Mouse (Mus musculus): ENCODE data around the gene Rpa1. TPM values are rescaled to one million over a fixed set of nuclear protein-coding genes. Genes with fewer than 3 reads are reported as not detected.

Rpa1 gene
- total and polyA plus RNA-seq, 3 experiments, result 230 to 357 (median 287) TPM

DNA sequence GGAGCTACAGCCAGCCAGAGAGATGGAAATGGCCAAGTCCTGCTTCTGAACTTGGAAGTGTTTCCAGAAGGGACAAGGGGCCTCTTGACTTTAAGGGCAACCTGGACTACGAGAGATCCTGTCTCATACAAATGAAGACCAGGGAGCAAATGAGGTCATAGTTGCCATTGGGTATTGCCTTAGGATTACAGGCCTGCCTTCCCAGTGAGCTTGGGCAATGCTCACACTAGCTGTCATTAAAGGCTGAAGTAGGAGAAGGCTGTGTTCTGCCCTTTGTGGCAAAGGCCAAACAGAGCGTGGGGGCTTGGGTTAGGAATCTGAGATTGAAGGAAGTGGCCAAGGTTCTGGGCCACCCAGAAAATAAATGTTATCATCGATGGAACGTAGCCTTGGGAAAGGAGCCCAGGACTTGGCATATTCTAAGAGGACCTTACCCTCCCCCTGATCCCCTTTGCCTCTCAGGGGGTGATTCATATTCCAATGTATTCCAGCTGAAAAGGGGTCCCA lies 97.1 kb downstream of the Rpa1 start:
- DNase-seq (ENCODE audit: extremely low read depth), result no peak
- H3K4me3 ChIP-seq (replicated peaks in 1 of 3; ENCODE audit: low read depth in 2 of 3, low read length in 2 of 3, poor library complexity in 1 of 3), result no peak overlapping the region
- H3K4me1 ChIP-seq (ENCODE audit: control insufficient read depth in 1 of 2, insufficient read depth in 2 of 2), result peaks cover 19 to 28% of the 10 kb centered on the region in 2 experiments
- TF ChIP-seq NRF1 (IDR thresholded peaks at IDR 0.05; ENCODE audit: low read depth, low read length), result no peak
- no peaks in the 10 kb centered on the region for H3K27me3 ChIP-seq (replicated peaks)
- no peaks in the 10 kb centered on the region for H3K79me2 ChIP-seq (replicated peaks; ENCODE audit: control insufficient read depth, extremely low read depth, insufficient read depth, poor library complexity, severe bottlenecking)
- no peaks in the 10 kb centered on the region for H3K9me3 ChIP-seq (replicated peaks; ENCODE audit: low read length)
- in situ Hi-C loops (cut with MboI; ENCODE audit: low pct_ligation_motif_present, low pct_unique_long_range_greater_than_20kb, low sequenced_read_pairs) (no loop called here), dilution Hi-C loops (cut with MboI; ENCODE audit: extremely low pct_ligation_motif_present, extremely low pct_unique_long_range_greater_than_20kb, low sequenced_read_pairs) (no loop called here)
- no peak overlapping the region for H3K9ac ChIP-seq (ENCODE audit: insufficient read depth, low read depth)
- H3K36me3 ChIP-seq (replicated peaks in 1 of 2; ENCODE audit: control insufficient read depth in 1 of 2, insufficient read depth in 1 of 2, low read length in 1 of 2), result no peaks in the 10 kb centered on the region
- no peak overlapping the region for H3K27ac ChIP-seq (ENCODE audit: insufficient read depth, low read depth)
- no peak overlapping the region for H3K4me2 ChIP-seq (ENCODE audit: insufficient read depth, low read depth, poor library complexity, severe bottlenecking)

DNA sequence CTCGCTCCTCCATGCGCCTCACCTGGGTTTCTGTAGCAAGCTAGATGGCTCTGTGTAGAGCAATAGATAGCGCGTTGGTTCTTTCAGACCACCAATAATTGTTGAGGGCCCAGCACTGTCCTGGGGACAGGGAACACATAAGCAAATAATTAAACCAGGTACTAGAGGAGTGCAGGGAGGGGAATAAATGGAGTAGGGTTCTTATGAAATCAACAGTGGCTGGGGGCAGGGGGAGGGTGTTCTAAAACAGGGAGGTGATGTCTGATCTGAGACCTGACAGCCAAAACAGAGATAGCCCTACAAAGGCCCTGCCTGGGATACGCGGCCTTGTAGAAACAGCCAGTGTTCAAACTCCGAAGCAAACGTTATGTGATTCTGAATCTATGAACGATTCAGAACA lies 98.5 kb downstream of the Rpa1 start:
- Histone ChIP-seq H3K4me1 (ENCODE audit: control insufficient read depth in 1 of 2, insufficient read depth in 2 of 2) (peaks cover 14 to 19% of the 10 kb centered on the region in 2 experiments), H3K4me3 (replicated peaks in 1 of 3; ENCODE audit: low read depth in 2 of 3, low read length in 2 of 3, poor library complexity in 1 of 3) (no peak overlapping the region), H3K36me3 (replicated peaks in 1 of 2; ENCODE audit: control insufficient read depth in 1 of 2, insufficient read depth in 1 of 2, low read length in 1 of 2) (no peaks in the 10 kb centered on the region), H3K27me3 (replicated peaks) (no peaks in the 10 kb centered on the region), H3K9me3 (replicated peaks; ENCODE audit: low read length) (no peaks in the 10 kb centered on the region), H3K4me2 (ENCODE audit: insufficient read depth, low read depth, poor library complexity, severe bottlenecking) (no peak overlapping the region), H3K9ac (ENCODE audit: insufficient read depth, low read depth) (no peak overlapping the region), H3K27ac (ENCODE audit: insufficient read depth, low read depth) (no peak overlapping the region), H3K79me2 (replicated peaks; ENCODE audit: control insufficient read depth, extremely low read depth, insufficient read depth, poor library complexity, severe bottlenecking) (no peaks in the 10 kb centered on the region)
- no peak for DNase-seq (ENCODE audit: extremely low read depth)
- TF ChIP-seq MAFK (IDR thresholded peaks at IDR 0.05; ENCODE audit: insufficient replicate concordance, low read length) (no peak), MEF2A (IDR thresholded peaks at IDR 0.05; ENCODE audit: borderline replicate concordance, low read depth, low read length) (no peak), ETS1 (conservative IDR thresholded peaks at IDR 0.05; ENCODE audit: low read depth, low read length) (no peak), JUN (IDR thresholded peaks at IDR 0.05; ENCODE audit: insufficient read depth, low read depth, low read length) (no peak), CHD1 (IDR thresholded peaks at IDR 0.05; ENCODE audit: low read depth, low read length) (no peak)
- dilution Hi-C loops (cut with MboI; ENCODE audit: extremely low pct_ligation_motif_present, extremely low pct_unique_long_range_greater_than_20kb, low sequenced_read_pairs) (no loop called here), in situ Hi-C loops (cut with MboI; ENCODE audit: low pct_ligation_motif_present, low pct_unique_long_range_greater_than_20kb, low sequenced_read_pairs) (loop anchor here (5.0 kb wide), 1 partner anchor 38 kb away; no protein-coding TSS in a partner anchor)

Other genes starting within 250 kb of the Rpa1 start
- gene Hic1, start 178.8 kb downstream of the Rpa1 start, total RNA-seq (2012; rRNA removed), result 6.4 and 9.6 TPM in 2 replicates
- gene Hic1, start 178.8 kb downstream of the Rpa1 start, total RNA-seq (2014; rRNA removed), result 2.8 and 2.9 TPM in 2 replicates
- gene Hic1, start 178.8 kb downstream of the Rpa1 start, polyA plus RNA-seq (2012; ENCODE audit: insufficient read length, low read depth), result 4.3 and 5.7 TPM in 2 replicates
- gene Ovca2, start 169.5 kb downstream of the Rpa1 start, total RNA-seq (2012; rRNA removed), result 20.7 and 28.4 TPM in 2 replicates
- 68.4 and 86.9 TPM in 2 replicates for gene Ovca2, start 169.5 kb downstream of the Rpa1 start, total RNA-seq (2014; rRNA removed)
- 28.6 and 32.1 TPM in 2 replicates for gene Ovca2, start 169.5 kb downstream of the Rpa1 start, polyA plus RNA-seq (2012; ENCODE audit: insufficient read length, low read depth)
- gene Dph1, start 157.1 kb downstream of the Rpa1 start, total RNA-seq (2012; rRNA removed), result 47.7 and 50.6 TPM in 2 replicates
- 56.4 and 57.0 TPM in 2 replicates for gene Dph1, start 157.1 kb downstream of the Rpa1 start, total RNA-seq (2014; rRNA removed)
- 50.9 and 54.7 TPM in 2 replicates for gene Dph1, start 157.1 kb downstream of the Rpa1 start, polyA plus RNA-seq (2012; ENCODE audit: insufficient read length, low read depth)
- 0.04 TPM in 2 replicates for gene Rtn4rl1, start 154.5 kb downstream of the Rpa1 start, total RNA-seq (2012; rRNA removed)
- gene Rtn4rl1, start 154.5 kb downstream of the Rpa1 start, total RNA-seq (2014; rRNA removed), result 0.08 TPM in 1 of 2 replicates, not detected in the other
- gene Rtn4rl1, start 154.5 kb downstream of the Rpa1 start, polyA plus RNA-seq (2012; ENCODE audit: insufficient read length, low read depth), result 0.09 and 0.11 TPM in 2 replicates
- gene Smyd4, start 109 bp upstream of the Rpa1 start, total RNA-seq (2012; rRNA removed), result 11.5 and 13.9 TPM in 2 replicates
- gene Smyd4, start 109 bp upstream of the Rpa1 start, total RNA-seq (2014; rRNA removed), result 13.9 and 15.4 TPM in 2 replicates
- 11.8 and 12.5 TPM in 2 replicates for gene Smyd4, start 109 bp upstream of the Rpa1 start, polyA plus RNA-seq (2012; ENCODE audit: insufficient read length, low read depth)
- 26.0 and 30.3 TPM in 2 replicates for gene Serpinf1, start 74.4 kb upstream of the Rpa1 start, total RNA-seq (2012; rRNA removed)
- 56.5 and 58.4 TPM in 2 replicates for gene Serpinf1, start 74.4 kb upstream of the Rpa1 start, total RNA-seq (2014; rRNA removed)
- 119 and 131 TPM in 2 replicates for gene Serpinf1, start 74.4 kb upstream of the Rpa1 start, polyA plus RNA-seq (2012; ENCODE audit: insufficient read length, low read depth)
- gene Serpinf2, start 91.3 kb upstream of the Rpa1 start, total RNA-seq (2012; rRNA removed), result 0.08 TPM in 1 of 2 replicates, not detected in the other
- 0.11 TPM in 1 of 2 replicates, not detected in the other for gene Serpinf2, start 91.3 kb upstream of the Rpa1 start, total RNA-seq (2014; rRNA removed)
- gene Serpinf2, start 91.3 kb upstream of the Rpa1 start, polyA plus RNA-seq (2012; ENCODE audit: insufficient read length, low read depth), result 0.26 TPM in 1 of 2 replicates, not detected in the other
- 14.3 and 16.3 TPM in 2 replicates for gene Wdr81, start 106.4 kb upstream of the Rpa1 start, total RNA-seq (2012; rRNA removed)
- 3.0 and 3.1 TPM in 2 replicates for gene Wdr81, start 106.4 kb upstream of the Rpa1 start, total RNA-seq (2014; rRNA removed)
- gene Wdr81, start 106.4 kb upstream of the Rpa1 start, polyA plus RNA-seq (2012; ENCODE audit: insufficient read length, low read depth), result 12.7 and 13.7 TPM in 2 replicates
- gene Tlcd2, start 113.4 kb upstream of the Rpa1 start, total RNA-seq (2012; rRNA removed), result 0.17 and 0.81 TPM in 2 replicates
- gene Tlcd2, start 113.4 kb upstream of the Rpa1 start, total RNA-seq (2014; rRNA removed), result not detected in 2 replicates
- 0.40 and 0.86 TPM in 2 replicates for gene Tlcd2, start 113.4 kb upstream of the Rpa1 start, polyA plus RNA-seq (2012; ENCODE audit: insufficient read length, low read depth)
- 246 and 255 TPM in 2 replicates for gene Prpf8, start 138.5 kb upstream of the Rpa1 start, total RNA-seq (2012; rRNA removed)
- 168 and 187 TPM in 2 replicates for gene Prpf8, start 138.5 kb upstream of the Rpa1 start, total RNA-seq (2014; rRNA removed)
- 298 and 345 TPM in 2 replicates for gene Prpf8, start 138.5 kb upstream of the Rpa1 start, polyA plus RNA-seq (2012; ENCODE audit: insufficient read length, low read depth)
- gene Rilp, start 161.8 kb upstream of the Rpa1 start, total RNA-seq (2012; rRNA removed), result 0.63 and 0.72 TPM in 2 replicates
- 0.17 and 0.31 TPM in 2 replicates for gene Rilp, start 161.8 kb upstream of the Rpa1 start, total RNA-seq (2014; rRNA removed)
- 0.76 and 1.1 TPM in 2 replicates for gene Rilp, start 161.8 kb upstream of the Rpa1 start, polyA plus RNA-seq (2012; ENCODE audit: insufficient read length, low read depth)
- 0.59 and 0.76 TPM in 2 replicates for gene Scarf1, start 165.2 kb upstream of the Rpa1 start, total RNA-seq (2012; rRNA removed)
- 0.24 and 0.28 TPM in 2 replicates for gene Scarf1, start 165.2 kb upstream of the Rpa1 start, total RNA-seq (2014; rRNA removed)
- gene Scarf1, start 165.2 kb upstream of the Rpa1 start, polyA plus RNA-seq (2012; ENCODE audit: insufficient read length, low read depth), result 0.76 and 0.90 TPM in 2 replicates
- 6.5 and 8.9 TPM in 2 replicates for gene Slc43a2, start 183.4 kb upstream of the Rpa1 start, total RNA-seq (2012; rRNA removed)
- gene Slc43a2, start 183.4 kb upstream of the Rpa1 start, total RNA-seq (2014; rRNA removed), result 3.5 and 5.0 TPM in 2 replicates
- gene Slc43a2, start 183.4 kb upstream of the Rpa1 start, polyA plus RNA-seq (2012; ENCODE audit: insufficient read length, low read depth), result 6.8 and 8.8 TPM in 2 replicates
- 61.8 and 75.8 TPM in 2 replicates for gene Pitpna, start 239.8 kb upstream of the Rpa1 start, total RNA-seq (2012; rRNA removed)
- 80.7 and 84.6 TPM in 2 replicates for gene Pitpna, start 239.8 kb upstream of the Rpa1 start, total RNA-seq (2014; rRNA removed)
- gene Pitpna, start 239.8 kb upstream of the Rpa1 start, polyA plus RNA-seq (2012; ENCODE audit: insufficient read length, low read depth), result 243 and 290 TPM in 2 replicates